Mouse (Mus musculus): ENCODE results near the gene Atg10. TPM values are rescaled to one million over a fixed set of nuclear protein-coding genes. Genes with fewer than 3 reads are reported as not detected.
A peak's percentile ranks its signal among the peaks of the same experiment; 100 is the strongest.

Gene Atg10
- total RNA-seq, 2 experiments from 2014 or later, result 14.2 to 15.3 TPM

DNA sequence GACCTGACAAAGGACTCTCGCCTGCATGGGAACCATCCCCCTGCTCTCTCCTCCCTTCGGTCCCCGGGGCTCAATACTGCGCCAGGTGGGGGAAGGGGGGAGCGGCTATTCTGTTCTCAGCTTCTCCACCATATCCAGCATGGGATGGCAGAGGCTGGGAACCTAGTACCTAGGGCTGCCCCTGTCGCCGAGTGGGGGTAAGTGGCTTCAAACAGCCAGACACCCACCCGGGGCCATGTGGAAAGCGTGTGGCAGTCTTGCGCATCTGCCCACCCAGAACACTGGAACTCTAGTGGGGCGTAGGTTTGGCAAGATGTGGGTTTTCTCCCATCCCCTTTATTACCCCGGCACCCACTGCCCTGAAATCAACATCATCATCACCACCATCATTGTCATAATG lies 316.4 kb downstream of the Atg10 start:
- no peak for DNase-seq (ENCODE audit: extremely low spot score in 1 of 2, low spot score in 1 of 2)

GRCm38 (mm10) chr13:90905176-90905575 lies 318.6 kb downstream of the Atg10 start, which contains the start of gene Atp6ap1l:
Gene Atp6ap1l (minus strand): TSS chr13:90905355.
- DNase-seq (ENCODE audit: extremely low spot score in 1 of 2, low spot score in 1 of 2), result no peak

GRCm38 (mm10) chr13:90896821-90897220 lies 326.9 kb downstream of the Atg10 start:
- no peak for DNase-seq (ENCODE audit: extremely low spot score in 1 of 2, low spot score in 1 of 2)

- DNase-seq (ENCODE audit: extremely low spot score in 1 of 2, low spot score in 1 of 2), result peak in 1 of 2 experiments; percentile 36
Measured at GRCm38 (mm10) chr13:90896098-90896497, 327.7 kb downstream of the Atg10 start.

GRCm38 (mm10) chr13:90894819-90895218 lies 328.9 kb downstream of the Atg10 start:
- no peak for DNase-seq (ENCODE audit: extremely low spot score in 1 of 2, low spot score in 1 of 2)

- DNase-seq (ENCODE audit: extremely low spot score in 1 of 2, low spot score in 1 of 2), result no peak
Measured at GRCm38 (mm10) chr13:90890111-90890510, 333.7 kb downstream of the Atg10 start.

DNA sequence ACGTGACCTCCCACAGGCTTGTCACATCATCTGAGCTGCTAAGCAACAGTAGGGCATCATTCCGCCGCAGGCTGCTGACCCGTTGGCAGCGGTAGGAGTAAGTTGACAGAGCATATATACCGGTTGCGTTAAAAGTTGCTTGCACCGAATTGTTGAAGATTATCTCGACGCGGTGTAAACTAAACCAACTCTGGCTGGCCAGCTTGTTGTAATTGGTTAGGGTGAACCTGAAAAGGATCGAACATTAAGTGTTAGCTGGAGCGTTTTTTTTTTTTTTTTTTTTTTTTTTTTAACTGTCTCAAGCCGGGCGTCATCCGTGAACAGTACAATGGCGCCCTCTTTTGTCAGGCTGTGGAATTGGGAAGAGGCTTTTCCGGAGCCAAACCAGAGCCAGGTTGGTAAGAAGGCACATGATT lies 337.2 kb downstream of the Atg10 start:
- DNase-seq (ENCODE audit: extremely low spot score in 1 of 2, low spot score in 1 of 2), result peak; percentile 47 to 82

GRCm38 (mm10) chr13:90885856-90886532 lies 337.8 kb downstream of the Atg10 start:
- no peak for DNase-seq (ENCODE audit: extremely low spot score in 1 of 2, low spot score in 1 of 2)

Other genes with a start within 250 kb of the Atg10 start
- 100 to 1,000 TPM; 102 to 121 TPM for gene Ssbp2, start 236.3 kb upstream of the Atg10 start, total RNA-seq (2021)